Mouse (Mus musculus) hindbrain, postnatal 0 days (tissue): Measurements from ENCODE around the gene Gm28305. TPM values are rescaled to one million over a fixed set of nuclear protein-coding genes. Genes with fewer than 3 reads are reported as not detected.

ENCODE experiments used
- ATAC-seq: fragments of 200-750 bp; cut with Nextera tagmentation; 2 replicates; pipeline ENCODE4 v1.8.0; 2017; ENCODE audit warnings: mild to moderate bottlenecking, moderate TSS enrichment, moderate library complexity
- DNase-seq: peaks from one replicate; pipeline ENCODE4 v3.0.0-alpha.2; 2015; ENCODE audit warnings: low spot score
- H3K27ac ChIP-seq: fragments of 300-500 bp; sonication (generic); 2 replicates; pipeline ENCODE4 v1.5.1; 2014; ENCODE audit warnings: mild to moderate bottlenecking
- H3K27me3 ChIP-seq: fragments of 300-500 bp; sonication (generic); 2 replicates; pipeline ENCODE4 v1.6.1; 2014; ENCODE audit warnings: low read length, mixed read lengths; ENCODE audit not compliant: insufficient read depth
- H3K36me3 ChIP-seq: fragments of 300-500 bp; sonication (generic); 2 replicates; pipeline ENCODE4 v1.6.1; 2014; ENCODE audit warnings: low read length, mixed read lengths; ENCODE audit not compliant: insufficient read depth
- H3K4me1 ChIP-seq: fragments of 300-500 bp; sonication (generic); 2 replicates; pipeline ENCODE4 v1.6.1; 2014; ENCODE audit warnings: antibody characterized with exemption, low read length, mixed read lengths; ENCODE audit not compliant: insufficient read depth
- H3K4me2 ChIP-seq: fragments of 300-500 bp; sonication (generic); 2 replicates; pipeline ENCODE4 v1.6.1; 2014; ENCODE audit warnings: low read depth, mild to moderate bottlenecking, low read length, moderate library complexity, mixed read lengths
- H3K4me3 ChIP-seq: fragments of 300-500 bp; sonication (generic); 2 replicates; pipeline ENCODE4 v1.5.1; 2014; ENCODE audit warnings: low read length
- H3K9ac ChIP-seq: fragments of 300-500 bp; sonication (generic); replicated peaks from 2 replicates; pipeline ENCODE4 v1.6.1; 2014; ENCODE audit warnings: mild to moderate bottlenecking, low read length, moderate library complexity, mixed read lengths
- H3K9me3 ChIP-seq: fragments of 300-500 bp; sonication (generic); 2 replicates; pipeline ENCODE4 v1.6.1; 2016; ENCODE audit warnings: low read length, mixed read lengths
- CTCF ChIP-seq: IDR thresholded peaks from 2 replicates; pipeline ENCODE4 v1.5.1; 2016; ENCODE audit warnings: antibody characterized with exemption, control low read depth, low read depth
- WGBS: fragments of 180-500 bp; shearing (Covaris S2); extraction: QIAGEN DNeasy Blood & Tissue Kit; methylation state at CpG from one replicate; pipeline ENCODE4 v1.1.7; 2014; 5-methylcytosine and 5-hydroxymethylcytosine counted together
- polyA plus RNA-seq: library from polyadenylated mRNA; unstranded; fragments of >200 nt; fragmentation: Nextera tagmentation; extraction: Ambion mirVana; gene quantifications from 2 replicates; pipeline ENCODE4 v1.2.1, GENCODE M21; 2015
- total RNA-seq: library from RNA; depleted of rRNA; stranded (reverse); fragments of >200 nt; gene quantifications from 2 replicates; pipeline ENCODE4 v1.2.3, GENCODE M21; 2014; rRNA removed

Gene Gm28305
- not detected in 2 replicates for total RNA-seq
- not detected in 2 replicates for polyA plus RNA-seq

- no peak within 1 kb of the TSS for H3K27ac ChIP-seq
- H3K4me1 ChIP-seq = no peaks in the 10 kb centered on the region
- ATAC-seq (no peak), DNase-seq (no peak)
- WGBS = 66% methylated on average over 2 of the region's 2 CpGs
- no peak within 1 kb of the TSS for H3K4me3 ChIP-seq
- peaks cover 22% of the 10 kb centered on the region for H3K36me3 ChIP-seq
- no peak for TF ChIP-seq CTCF
- no peaks in the 10 kb centered on the region for H3K9me3 ChIP-seq
- H3K9ac ChIP-seq = no peak within 1 kb of the TSS
- no peak within 1 kb of the TSS for H3K4me2 ChIP-seq
- no peaks in the 10 kb centered on the region for H3K27me3 ChIP-seq
These were observed at the start of gene Gm28305 for GRCm38 (mm10) chr9:104040362-104040761. TSS of gene Gm28305 (plus strand) at chr9:104040662.

DNA sequence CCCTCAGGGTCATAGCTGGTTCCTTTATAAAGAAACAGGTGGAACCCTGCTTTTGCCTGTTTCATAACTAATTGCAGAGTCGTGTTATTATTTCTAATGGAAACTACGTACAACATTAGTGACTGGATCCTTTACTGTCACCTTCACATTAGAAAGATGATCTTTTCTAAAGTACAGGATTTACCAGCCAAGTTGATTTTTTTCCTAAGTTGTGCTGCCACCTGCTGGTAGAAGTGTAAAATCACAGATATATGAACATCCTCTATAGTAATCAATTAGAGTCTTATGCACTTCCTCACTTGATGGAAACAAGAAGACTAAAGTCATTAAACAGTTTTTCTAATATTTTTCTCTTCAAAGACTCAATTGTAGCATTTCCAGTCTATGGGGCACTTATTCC, 44.0 kb upstream of the Gm28305 start:
- Histone ChIP-seq H3K4me2 (no peak overlapping the region), H3K36me3 (no peaks in the 10 kb centered on the region), H3K27ac (no peak overlapping the region), H3K27me3 (no peaks in the 10 kb centered on the region), H3K9me3 (no peaks in the 10 kb centered on the region), H3K9ac (no peak overlapping the region), H3K4me3 (no peak overlapping the region), H3K4me1 (no peaks in the 10 kb centered on the region)
- peak; percentile 70 for TF ChIP-seq CTCF
- DNase-seq (peak; percentile 86), ATAC-seq (no peak)
- 4% methylated on average over 2 of the region's 2 CpGs for WGBS

GRCm38 (mm10) chr9:104000601-104001000, 39.9 kb upstream of the Gm28305 start:
- no peaks in the 10 kb centered on the region for H3K27me3 ChIP-seq
- no peaks in the 10 kb centered on the region for H3K9me3 ChIP-seq
- no peaks in the 10 kb centered on the region; the same call in 1 of the 2 replicates for H3K36me3 ChIP-seq
- H3K4me3 ChIP-seq = no peak overlapping the region
- 61% methylated on average over 3 of the region's 3 CpGs for WGBS
- no peaks in the 10 kb centered on the region for H3K4me1 ChIP-seq
- ATAC-seq = no peak
- H3K4me2 ChIP-seq = no peak overlapping the region
- TF ChIP-seq CTCF = no peak
- H3K27ac ChIP-seq = no peak overlapping the region
- no peak overlapping the region for H3K9ac ChIP-seq
- DNase-seq = no peak

DNA sequence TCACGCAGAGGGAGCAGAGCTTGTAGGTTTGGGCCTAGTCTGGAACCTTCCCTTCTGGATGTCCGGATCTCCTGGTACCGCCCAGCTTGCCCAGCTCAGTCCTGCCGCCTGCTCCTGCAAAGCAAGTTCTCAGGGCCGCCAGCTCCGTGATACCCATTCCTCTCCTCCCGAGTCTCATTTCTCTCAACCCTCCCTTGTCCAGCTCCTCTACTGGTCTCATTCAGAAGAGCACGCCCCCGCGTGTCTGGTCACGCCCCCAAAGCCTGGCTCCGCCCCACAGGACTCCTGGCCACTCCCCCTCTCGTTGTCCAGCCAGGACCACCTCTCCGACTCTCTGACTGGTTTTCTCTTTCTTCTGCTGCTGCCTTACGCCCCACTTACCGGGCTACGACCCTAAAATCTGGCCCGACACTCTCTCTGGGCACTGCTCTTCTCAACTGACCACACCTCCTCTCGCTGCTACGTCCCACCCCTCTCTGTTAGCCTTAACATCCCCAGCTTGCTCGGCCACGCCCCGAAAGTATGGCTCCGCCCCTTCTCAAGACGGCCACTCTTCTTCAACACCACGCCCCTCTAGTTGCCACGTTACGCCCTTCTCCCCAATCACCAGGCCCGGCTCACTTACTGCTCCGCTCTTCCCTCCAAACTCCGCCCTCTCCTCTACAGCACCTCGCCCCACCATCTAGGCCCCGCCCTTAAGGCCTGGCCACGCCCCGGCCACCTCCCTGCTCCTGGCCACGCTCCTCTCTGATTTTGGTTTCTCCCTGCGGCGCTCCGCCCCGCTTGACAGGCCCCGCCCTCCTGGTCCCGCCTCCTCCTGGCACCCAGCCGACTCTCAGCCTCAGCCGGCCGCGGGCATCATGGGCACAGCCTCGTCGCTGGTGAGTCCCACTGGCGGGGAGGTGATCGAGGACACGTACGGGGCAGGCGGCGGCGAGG, 38.3 kb upstream of the Gm28305 start, which contains the start of gene Nphp3:
TSS of gene Nphp3 (plus strand) at position 624 of the 939 bp plus-strand sequence.
- no peaks in the 10 kb centered on the region; the same call in 1 of the 2 replicates for H3K36me3 ChIP-seq
- 1% methylated on average over 55 of the region's 55 CpGs for WGBS
- peak; percentile 48 for TF ChIP-seq CTCF
- H3K4me2 ChIP-seq = peak within 1 kb of the TSS; percentile 66
- H3K4me3 ChIP-seq = peak within 1 kb of the TSS; percentile 71
- peak within 1 kb of the TSS; percentile 74 for H3K9ac ChIP-seq
- H3K9me3 ChIP-seq = no peaks in the 10 kb centered on the region
- no peaks in the 10 kb centered on the region for H3K27me3 ChIP-seq
- no peaks in the 10 kb centered on the region for H3K4me1 ChIP-seq
- peak; percentile 99 for DNase-seq
- peak; percentile 99 for ATAC-seq
- H3K27ac ChIP-seq = peak within 1 kb of the TSS; percentile 94

DNA sequence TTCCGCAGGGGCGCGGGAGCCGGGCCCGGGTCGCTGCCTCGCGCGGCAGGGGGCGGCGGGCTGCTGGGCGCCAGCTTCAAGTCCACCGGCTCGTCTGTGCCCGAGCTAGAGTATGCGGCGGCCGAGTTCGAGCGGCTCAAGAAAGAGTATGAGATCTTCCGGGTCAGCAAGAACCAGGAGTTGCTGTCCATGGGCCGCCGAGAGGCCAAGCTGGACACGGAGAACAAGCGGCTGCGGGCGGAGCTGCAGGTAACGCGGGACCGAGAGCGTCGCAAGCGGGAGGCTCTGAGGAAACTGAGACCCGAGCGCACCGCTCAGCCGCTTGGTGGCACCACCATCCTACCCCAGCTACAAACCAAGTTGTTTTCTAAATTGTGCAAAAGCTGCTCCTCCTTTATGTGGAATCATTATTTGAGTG, 37.5 kb upstream of the Gm28305 start:
- Histone ChIP-seq H3K9me3 (no peaks in the 10 kb centered on the region), H3K27me3 (no peaks in the 10 kb centered on the region), H3K9ac (peak overlapping the region; percentile 74), H3K36me3 (no peaks in the 10 kb centered on the region; the same call in 1 of the 2 replicates), H3K4me3 (peak overlapping the region; percentile 71), H3K27ac (peak overlapping the region; percentile 94), H3K4me1 (no peaks in the 10 kb centered on the region), H3K4me2 (peak overlapping the region; percentile 66)
- WGBS = under 1% methylated on average over 37 of the region's 37 CpGs
- TF ChIP-seq CTCF = peak; percentile 79
- peak; percentile 38 for ATAC-seq
- DNase-seq = peak; percentile 87

- Histone ChIP-seq H3K27ac (no peak overlapping the region), H3K9ac (no peak overlapping the region), H3K27me3 (no peaks in the 10 kb centered on the region), H3K4me3 (no peak overlapping the region), H3K4me1 (no peaks in the 10 kb centered on the region), H3K4me2 (no peak overlapping the region), H3K36me3 (peaks cover 31% of the 10 kb centered on the region; the same call in 1 of the 2 replicates), H3K9me3 (no peaks in the 10 kb centered on the region)
- ATAC-seq = no peak
- WGBS = 48% methylated on average over 1 of the region's 1 CpGs
- peak; percentile 33 for DNase-seq
- TF ChIP-seq CTCF = no peak
These were observed 25.9 kb upstream of the Gm28305 start for GRCm38 (mm10) chr9:104014526-104014925.
